Mouse (Mus musculus) embryonic facial prominence, embryonic 11.5 days (tissue): ENCODE measurements around the gene S100b. TPM values are rescaled to one million over a fixed set of nuclear protein-coding genes. Genes with fewer than 3 reads are reported as not detected.
A peak's percentile ranks its signal among the peaks of the same experiment; 100 is the strongest.

Experiments used
- ATAC-seq: fragments of 200-750 bp; cut with Nextera tagmentation; replicated peaks from 2 replicates; pipeline ENCODE4 v1.8.0; 2017; ENCODE audit warnings: low read depth; ENCODE audit not compliant: insufficient number of reproducible peaks, low FRiP score, low TSS enrichment
- DNase-seq: peaks from one replicate; pipeline ENCODE4 v3.0.0-alpha.2; 2015; ENCODE audit warnings: low spot score
- H3K27ac ChIP-seq: fragments of 300-500 bp; sonication (generic); replicated peaks from 2 replicates; pipeline ENCODE4 v1.5.1; 2014; ENCODE audit warnings: mild to moderate bottlenecking, low read depth, low read length, control low read depth
- H3K27me3 ChIP-seq: fragments of 300-500 bp; sonication (generic); 2 replicates; pipeline ENCODE4 v1.6.1; 2014; ENCODE audit warnings: mild to moderate bottlenecking, low read length, moderate library complexity, mixed read lengths; ENCODE audit not compliant: control insufficient read depth, insufficient read depth
- H3K36me3 ChIP-seq: fragments of 300-500 bp; sonication (generic); replicated peaks from 2 replicates; pipeline ENCODE4 v1.6.1; 2014; ENCODE audit warnings: low read depth, mild to moderate bottlenecking, low read length, moderate library complexity, mixed read lengths; ENCODE audit not compliant: control insufficient read depth, insufficient read depth
- H3K4me1 ChIP-seq: fragments of 300-500 bp; sonication (generic); 2 replicates; pipeline ENCODE4 v1.6.1; 2014; ENCODE audit warnings: low read length, mixed read lengths; ENCODE audit not compliant: control insufficient read depth, insufficient read depth
- H3K4me2 ChIP-seq: fragments of 300-500 bp; sonication (generic); 2 replicates; pipeline ENCODE4 v1.6.1; 2014; ENCODE audit warnings: low read depth, mild to moderate bottlenecking, control low read depth, low read length, moderate library complexity
- H3K4me3 ChIP-seq: fragments of 300-500 bp; sonication (generic); 2 replicates; pipeline ENCODE4 v1.5.1; 2014; ENCODE audit warnings: low read depth, low read length, control low read depth
- H3K9ac ChIP-seq: fragments of 300-500 bp; sonication (generic); replicated peaks from 2 replicates; pipeline ENCODE4 v1.6.1; 2014; ENCODE audit warnings: mild to moderate bottlenecking, control low read depth, low read length
- H3K9me3 ChIP-seq: fragments of 300-500 bp; sonication (generic); replicated peaks from 2 replicates; pipeline ENCODE4 v1.6.1; 2016; ENCODE audit warnings: mild to moderate bottlenecking, low read length, inconsistent platforms, mixed read lengths; ENCODE audit not compliant: control insufficient read depth
- WGBS: fragments of 180-500 bp; shearing (Covaris S2); extraction: QIAGEN DNeasy Blood & Tissue Kit; methylation state at CpG from one replicate; pipeline ENCODE4 v1.1.7; 2014; 5-methylcytosine and 5-hydroxymethylcytosine counted together
- polyA plus RNA-seq: library from polyadenylated mRNA; unstranded; fragments of >200 nt; fragmentation: Nextera tagmentation; extraction: Ambion mirVana; gene quantifications from 2 replicates; pipeline ENCODE4 v1.2.1, GENCODE M21; 2014

S100b gene
- polyA plus RNA-seq, 1 experiment from 2014 or later: 0.14 TPM

DNA sequence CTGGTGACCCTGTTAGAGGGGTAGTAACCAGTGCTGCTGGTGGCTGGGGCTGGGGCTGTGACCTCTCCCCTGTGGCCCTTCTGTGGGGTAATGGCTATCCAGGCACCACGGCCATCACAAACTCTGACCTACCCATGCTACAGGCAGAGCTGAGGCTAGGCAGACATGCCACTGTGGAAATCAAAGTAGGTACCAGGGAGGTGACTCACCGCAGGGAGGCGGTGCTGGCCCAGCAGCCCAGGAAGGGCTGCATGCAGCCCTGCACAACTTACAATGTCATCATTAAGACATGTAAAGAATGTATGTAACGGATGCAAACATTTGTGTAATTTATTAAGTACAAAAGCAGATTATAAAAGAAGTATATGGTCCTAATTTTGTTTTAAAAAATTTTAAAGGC lies 8.8 kb downstream of the S100b start:
- H3K36me3 ChIP-seq: no peaks in the 10 kb centered on the region
- WGBS: 66% methylated on average over 4 of the region's 4 CpGs
- H3K4me2 ChIP-seq: no peak overlapping the region
- DNase-seq: no peak
- no peaks in the 10 kb centered on the region for H3K4me1 ChIP-seq
- no peak for ATAC-seq
- H3K9me3 ChIP-seq: no peaks in the 10 kb centered on the region
- H3K27me3 ChIP-seq: no peaks in the 10 kb centered on the region
- H3K27ac ChIP-seq: no peak overlapping the region
- no peak overlapping the region for H3K4me3 ChIP-seq
- H3K9ac ChIP-seq: no peak overlapping the region

DNA sequence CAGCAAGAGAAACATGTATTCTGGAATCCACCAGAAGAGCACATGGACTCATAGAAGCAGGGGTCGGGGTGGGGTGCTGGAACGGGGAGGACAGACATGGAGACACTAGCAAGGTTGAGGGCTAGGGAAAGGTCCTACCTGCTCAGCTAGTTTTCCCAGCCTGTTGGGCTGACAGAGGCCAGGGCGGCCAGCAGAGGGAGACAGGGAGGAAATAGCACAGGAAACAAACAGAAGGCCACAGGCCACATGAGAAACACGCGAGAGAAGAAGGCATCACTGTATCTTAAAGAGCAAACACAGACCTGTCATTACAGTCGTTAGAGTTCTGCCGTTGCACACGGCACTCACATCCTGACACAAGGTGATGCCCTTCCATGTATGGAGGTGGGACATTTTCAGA lies 17.6 kb downstream of the S100b start:
- DNase-seq (peak; percentile 44), ATAC-seq (no peak)
- Histone ChIP-seq H3K27me3 (no peaks in the 10 kb centered on the region), H3K9me3 (no peaks in the 10 kb centered on the region), H3K4me2 (no peak overlapping the region), H3K36me3 (peaks cover 3% of the 10 kb centered on the region), H3K9ac (no peak overlapping the region), H3K27ac (no peak overlapping the region), H3K4me1 (no peaks in the 10 kb centered on the region), H3K4me3 (no peak overlapping the region)
- 46% methylated on average over 8 of the region's 8 CpGs for WGBS

DNA sequence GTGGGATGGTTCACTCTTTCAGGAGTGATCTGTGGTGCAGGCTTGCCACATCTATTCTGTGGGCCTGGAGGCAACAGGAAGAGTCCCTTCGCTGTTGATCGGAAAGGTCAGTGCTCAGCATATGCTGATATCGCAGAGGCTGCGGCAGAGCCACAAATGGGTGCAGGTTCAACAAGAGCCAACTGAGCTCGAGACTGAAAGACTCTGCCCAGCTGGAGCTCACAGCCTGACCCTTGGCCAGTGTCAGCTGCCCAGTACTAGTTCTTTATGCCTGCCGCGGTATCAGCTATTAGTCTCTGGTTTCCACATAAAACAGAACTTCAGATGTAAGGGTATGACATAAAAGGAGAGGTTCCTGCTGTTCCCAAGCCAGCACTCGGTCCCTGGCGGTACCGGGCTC lies 21.6 kb downstream of the S100b start:
- no peak overlapping the region for H3K4me2 ChIP-seq
- DNase-seq: no peak
- no peaks in the 10 kb centered on the region for H3K9me3 ChIP-seq
- no peak overlapping the region for H3K9ac ChIP-seq
- H3K4me1 ChIP-seq: no peaks in the 10 kb centered on the region
- no peaks in the 10 kb centered on the region for H3K27me3 ChIP-seq
- no peak overlapping the region for H3K27ac ChIP-seq
- 80% methylated on average over 10 of the region's 10 CpGs for WGBS
- ATAC-seq: no peak
- no peak overlapping the region for H3K4me3 ChIP-seq
- peaks cover 3% of the 10 kb centered on the region; the same call in 1 of the 2 replicates for H3K36me3 ChIP-seq

DNA sequence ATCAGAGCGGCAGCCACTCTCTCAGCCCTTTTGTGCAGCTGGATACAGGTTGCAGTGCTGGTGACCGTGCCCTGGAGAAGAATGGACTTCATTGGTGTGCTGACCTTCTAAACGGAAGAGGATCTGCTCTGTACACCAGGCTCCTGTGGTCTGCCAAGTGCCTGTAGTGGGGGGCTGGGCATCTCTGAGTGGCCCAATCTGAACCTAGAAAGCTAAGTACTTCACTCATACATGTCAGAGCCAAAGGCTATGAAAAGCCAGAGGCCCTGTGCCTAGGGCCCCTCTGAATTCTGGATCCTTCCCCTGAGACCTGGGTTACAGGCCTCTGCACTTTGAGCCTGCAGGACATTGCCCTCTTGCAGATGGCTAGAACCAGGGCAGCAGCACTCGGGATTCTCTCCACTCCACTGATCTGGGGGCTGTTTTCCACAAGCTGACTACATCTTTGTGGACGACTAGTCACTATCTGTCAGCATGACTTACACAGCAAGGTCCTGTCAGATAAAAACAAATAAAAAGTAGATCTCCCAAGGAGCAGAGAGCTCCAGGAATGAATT lies 25.0 kb downstream of the S100b start:
- DNase-seq (no peak), ATAC-seq (no peak)
- Histone ChIP-seq H3K9ac (no peak overlapping the region), H3K4me2 (no peak overlapping the region), H3K9me3 (no peaks in the 10 kb centered on the region), H3K27ac (no peak overlapping the region), H3K36me3 (no peaks in the 10 kb centered on the region; the same call in 1 of the 2 replicates), H3K4me3 (no peak overlapping the region), H3K4me1 (no peaks in the 10 kb centered on the region), H3K27me3 (no peaks in the 10 kb centered on the region)
- WGBS: 75% methylated on average over 5 of the region's 5 CpGs

DNA sequence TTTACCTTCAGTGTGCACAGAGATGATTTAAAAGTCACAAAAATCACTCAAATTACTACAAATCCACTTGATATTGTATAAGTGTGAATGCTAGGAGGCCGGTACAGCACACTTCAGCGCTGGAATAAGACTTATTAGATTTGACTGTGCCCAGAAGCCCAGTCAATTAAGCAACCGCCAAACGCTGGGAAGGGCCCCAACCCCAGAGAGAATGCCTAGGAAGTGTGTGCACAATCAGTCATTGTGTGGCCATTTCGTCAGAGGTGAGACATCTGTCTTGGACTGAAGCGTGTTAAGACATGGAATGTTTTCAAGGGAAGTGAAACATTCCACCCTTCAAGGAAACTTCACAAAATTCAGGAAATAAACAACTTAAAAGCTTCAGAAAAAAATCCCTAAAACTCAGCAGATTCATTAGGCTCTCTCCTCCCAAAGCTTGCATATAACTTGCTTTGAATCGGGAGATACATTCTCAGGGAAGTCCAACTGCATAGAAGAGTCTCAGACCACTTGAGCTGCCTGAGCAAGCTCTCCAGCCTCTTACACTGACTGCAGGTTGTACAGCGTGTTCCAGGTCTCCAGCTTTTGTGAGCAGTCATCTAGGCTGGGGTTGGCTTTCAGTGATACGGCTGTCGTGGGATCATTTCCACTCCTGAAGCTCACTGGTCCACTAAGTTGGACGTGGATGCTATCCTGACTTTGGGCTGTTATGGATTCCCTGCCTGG lies 34.8 kb downstream of the S100b start:
- H3K27ac ChIP-seq: no peak overlapping the region
- no peaks in the 10 kb centered on the region for H3K27me3 ChIP-seq
- H3K4me2 ChIP-seq: no peak overlapping the region
- H3K9me3 ChIP-seq: no peaks in the 10 kb centered on the region
- 64% methylated on average over 11 of the region's 11 CpGs for WGBS
- no peaks in the 10 kb centered on the region for H3K4me1 ChIP-seq
- H3K36me3 ChIP-seq: no peaks in the 10 kb centered on the region; the same call in 1 of the 2 replicates
- no peak overlapping the region for H3K4me3 ChIP-seq
- DNase-seq (no peak), ATAC-seq (no peak)
- H3K9ac ChIP-seq: no peak overlapping the region

DNA sequence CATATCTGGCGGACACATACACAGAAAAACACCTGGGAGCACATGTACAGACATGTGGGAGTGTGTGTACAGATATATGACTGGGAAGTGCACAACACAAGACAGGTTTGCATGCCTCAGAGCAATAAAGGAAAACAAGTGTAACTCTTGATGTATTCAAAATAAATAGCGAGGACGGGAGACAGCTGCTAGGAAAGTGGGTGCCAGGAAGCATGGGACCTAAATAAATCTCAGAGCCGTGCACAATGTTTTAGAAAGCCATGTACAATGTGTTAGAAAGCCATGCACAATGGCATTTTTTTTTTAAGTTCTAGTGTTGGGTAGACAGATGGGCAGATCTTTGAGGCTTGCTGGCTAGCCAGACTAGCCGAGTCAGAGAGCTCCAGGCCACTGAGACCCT lies 35.4 kb downstream of the S100b start:
- ATAC-seq (no peak), DNase-seq (no peak)
- Histone ChIP-seq H3K36me3 (no peaks in the 10 kb centered on the region; the same call in 1 of the 2 replicates), H3K4me1 (no peaks in the 10 kb centered on the region), H3K4me3 (no peak overlapping the region), H3K27me3 (no peaks in the 10 kb centered on the region), H3K9me3 (no peaks in the 10 kb centered on the region), H3K27ac (no peak overlapping the region), H3K9ac (no peak overlapping the region), H3K4me2 (no peak overlapping the region)
- WGBS: 85% methylated on average over 5 of the region's 5 CpGs

DNA sequence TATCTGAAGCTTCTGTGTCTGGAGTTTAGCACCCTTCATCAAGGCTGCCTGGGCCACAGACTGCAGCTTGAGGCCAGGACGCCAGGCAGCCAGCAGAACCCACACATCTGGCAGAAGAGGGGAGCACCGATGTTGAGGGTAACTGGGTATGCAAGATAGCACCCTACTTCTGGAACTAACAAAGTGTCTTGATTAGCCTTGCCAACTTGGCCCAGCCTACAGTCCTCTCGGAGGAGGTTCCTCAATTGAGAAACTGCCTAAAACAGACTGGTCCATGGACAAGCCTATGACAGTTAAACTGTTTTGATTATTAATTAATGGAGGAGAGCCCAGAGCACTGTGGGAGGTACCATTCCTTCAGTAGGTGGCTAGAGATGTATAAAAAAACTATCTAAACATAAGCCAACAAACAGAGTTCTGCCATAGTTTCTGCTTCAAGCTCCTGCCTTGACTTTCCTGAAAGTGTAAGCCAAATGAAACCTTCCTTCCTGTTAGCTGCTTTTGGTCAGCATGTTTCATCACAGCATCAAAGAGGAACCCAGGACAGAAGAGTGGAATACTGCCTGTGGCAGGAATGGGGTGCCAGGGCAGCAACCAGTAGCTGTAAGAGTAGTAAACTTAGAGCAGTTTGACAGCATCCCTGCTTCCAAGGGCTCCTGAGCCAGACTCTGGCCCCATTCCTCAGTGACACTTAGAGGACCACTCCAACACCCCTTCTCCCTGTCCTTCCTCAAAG lies 36.5 kb downstream of the S100b start:
- Histone ChIP-seq H3K36me3 (no peaks in the 10 kb centered on the region; the same call in 1 of the 2 replicates), H3K27me3 (no peaks in the 10 kb centered on the region), H3K9me3 (no peaks in the 10 kb centered on the region), H3K4me1 (no peaks in the 10 kb centered on the region), H3K27ac (no peak overlapping the region), H3K4me2 (no peak overlapping the region), H3K4me3 (no peak overlapping the region), H3K9ac (no peak overlapping the region)
- DNase-seq: no peak
- WGBS: 85% methylated on average over 3 of the region's 3 CpGs
- no peak for ATAC-seq

DNA sequence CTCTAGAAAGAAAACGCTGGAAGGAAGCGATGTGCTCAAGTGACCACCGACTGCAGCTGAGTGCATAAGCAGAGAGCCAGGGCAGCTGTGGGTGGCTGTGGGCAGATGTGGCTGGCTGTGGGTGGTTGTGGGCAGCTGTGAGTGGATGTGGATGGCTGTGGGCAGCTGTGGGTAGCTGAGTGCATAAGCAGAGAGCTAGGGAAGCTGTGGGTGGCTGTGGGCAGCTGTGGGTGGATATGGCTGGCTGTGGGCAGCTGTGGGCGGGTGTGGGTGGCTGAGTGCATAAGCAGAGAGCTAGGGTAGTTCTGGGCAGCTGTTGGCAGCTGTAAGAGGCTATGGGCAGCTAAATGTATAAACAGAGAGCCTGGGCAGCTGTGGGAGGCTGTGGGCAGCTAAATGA lies 39.6 kb downstream of the S100b start:
- Histone ChIP-seq H3K9ac (no peak overlapping the region), H3K9me3 (no peaks in the 10 kb centered on the region), H3K27ac (no peak overlapping the region), H3K4me3 (no peak overlapping the region), H3K27me3 (no peaks in the 10 kb centered on the region), H3K4me2 (no peak overlapping the region), H3K36me3 (no peaks in the 10 kb centered on the region; the same call in 1 of the 2 replicates), H3K4me1 (no peaks in the 10 kb centered on the region)
- DNase-seq (no peak), ATAC-seq (no peak)
- 94% methylated on average over 4 of the region's 4 CpGs for WGBS
